Mouse (Mus musculus) embryonic facial prominence, embryonic 13.5 days (tissue): ENCODE results near the gene Tmem60. TPM values are rescaled to one million over a fixed set of nuclear protein-coding genes. Genes with fewer than 3 reads are reported as not detected.
A peak's percentile ranks its signal among the peaks of the same experiment; 100 is the strongest.

Source experiments
- ATAC-seq: fragments of 200-750 bp; cut with Nextera tagmentation; 2 replicates; pipeline ENCODE4 v1.8.0; 2017; ENCODE audit warnings: low read depth; ENCODE audit not compliant: insufficient number of reproducible peaks, insufficient read depth, low FRiP score, low TSS enrichment
- H3K27ac ChIP-seq: fragments of 300-500 bp; sonication (generic); 2 replicates; pipeline ENCODE4 v1.5.1; 2015; ENCODE audit warnings: moderate library complexity, mild to moderate bottlenecking, inconsistent platforms
- H3K27me3 ChIP-seq: fragments of 300-500 bp; sonication (generic); 2 replicates; pipeline ENCODE4 v1.6.1; 2015; ENCODE audit warnings: mild to moderate bottlenecking, inconsistent platforms
- H3K36me3 ChIP-seq: fragments of 300-500 bp; sonication (generic); 2 replicates; pipeline ENCODE4 v1.6.1; 2015; ENCODE audit warnings: mild to moderate bottlenecking, inconsistent platforms
- H3K4me1 ChIP-seq: fragments of 300-500 bp; sonication (generic); 2 replicates; pipeline ENCODE4 v1.6.1; 2015; ENCODE audit warnings: inconsistent platforms
- H3K4me2 ChIP-seq: fragments of 300-500 bp; sonication (generic); 2 replicates; pipeline ENCODE4 v1.6.1; 2015; ENCODE audit warnings: moderate library complexity, mild to moderate bottlenecking, inconsistent platforms
- H3K4me3 ChIP-seq: fragments of 300-500 bp; sonication (generic); 2 replicates; pipeline ENCODE4 v1.5.1; 2015; ENCODE audit warnings: mild to moderate bottlenecking, inconsistent platforms
- H3K9ac ChIP-seq: fragments of 300-500 bp; sonication (generic); 2 replicates; pipeline ENCODE4 v1.6.1; 2015; ENCODE audit warnings: mild to moderate bottlenecking, inconsistent platforms
- H3K9me3 ChIP-seq: fragments of 300-500 bp; sonication (generic); 2 replicates; pipeline ENCODE4 v1.6.1; 2016; ENCODE audit warnings: inconsistent platforms
- WGBS: fragments of 180-500 bp; shearing (Covaris S2); methylation state at CpG from one replicate; pipeline ENCODE4 v1.1.7; 2015; ENCODE audit warnings: mixed read lengths; 5-methylcytosine and 5-hydroxymethylcytosine counted together
- polyA plus RNA-seq: library from polyadenylated mRNA; unstranded; fragments of >200 nt; fragmentation: Nextera tagmentation; extraction: Ambion mirVana; gene quantifications from 2 replicates; pipeline ENCODE4 v1.2.1, GENCODE M21; 2015

Tmem60 gene
- polyA plus RNA-seq, 1 experiment from 2014 or later, result 53.6 TPM

DNA sequence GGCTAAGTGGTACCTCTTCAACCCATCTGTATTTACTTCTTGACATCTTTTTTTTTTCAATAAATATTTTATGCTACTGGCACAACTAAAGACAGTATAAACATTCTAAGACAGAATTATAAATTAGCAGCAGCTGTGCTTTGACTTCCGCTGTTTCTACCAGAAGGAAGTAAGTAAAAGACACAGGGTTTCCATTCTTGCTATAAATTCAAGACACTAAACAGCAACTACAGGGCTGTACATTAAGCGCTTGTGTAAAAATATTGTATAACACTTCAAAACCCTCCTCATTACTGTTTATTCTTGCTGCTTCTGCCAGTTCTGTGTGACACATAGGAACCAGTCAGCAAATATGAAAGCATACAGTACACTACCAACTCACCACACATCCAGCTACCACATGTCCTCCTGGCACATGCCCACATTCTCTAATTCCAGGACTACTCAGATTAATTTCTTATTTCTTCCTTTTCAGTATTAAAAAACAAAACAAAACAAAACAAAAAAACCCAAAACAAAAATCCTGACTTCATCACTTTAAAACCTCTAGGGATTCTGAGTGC, 16.7 kb upstream of the Tmem60 start:
- ATAC-seq, result no peak
- H3K27ac ChIP-seq, result no peak overlapping the region
- WGBS, result 49% methylated on average over 2 of the region's 2 CpGs
- no peak overlapping the region for H3K4me3 ChIP-seq
- no peak overlapping the region for H3K9ac ChIP-seq
- peaks cover 28% of the 10 kb centered on the region for H3K4me1 ChIP-seq
- H3K36me3 ChIP-seq, result no peaks in the 10 kb centered on the region
- no peak overlapping the region for H3K4me2 ChIP-seq
- no peaks in the 10 kb centered on the region for H3K27me3 ChIP-seq
- H3K9me3 ChIP-seq, result no peaks in the 10 kb centered on the region

DNA sequence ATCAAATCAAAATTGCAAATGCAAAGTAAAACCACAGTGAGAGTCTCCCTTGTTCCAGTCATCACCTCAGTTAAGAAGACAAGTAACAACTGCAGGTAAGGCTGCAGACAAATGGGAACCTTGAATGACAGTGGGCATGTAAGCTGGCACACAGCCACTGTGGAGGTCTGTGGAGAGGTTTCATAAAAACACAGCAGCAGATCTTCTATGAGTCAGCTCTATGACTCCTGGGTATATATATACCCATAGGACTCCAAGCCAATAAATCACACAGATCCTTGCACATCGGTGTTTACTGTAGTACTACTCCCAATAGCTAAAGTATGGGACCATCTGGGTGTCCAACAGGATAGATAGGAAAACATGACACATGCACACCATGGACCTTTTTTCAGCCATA, 8.8 kb upstream of the Tmem60 start:
- H3K4me3 ChIP-seq, result no peak overlapping the region
- H3K27ac ChIP-seq, result no peak overlapping the region
- H3K36me3 ChIP-seq, result no peaks in the 10 kb centered on the region
- no peak overlapping the region for H3K4me2 ChIP-seq
- H3K27me3 ChIP-seq, result no peaks in the 10 kb centered on the region
- WGBS, result 85% methylated on average over 1 of the region's 1 CpGs
- no peaks in the 10 kb centered on the region for H3K9me3 ChIP-seq
- no peaks in the 10 kb centered on the region for H3K4me1 ChIP-seq
- no peak overlapping the region for H3K9ac ChIP-seq
- ATAC-seq, result no peak

DNA sequence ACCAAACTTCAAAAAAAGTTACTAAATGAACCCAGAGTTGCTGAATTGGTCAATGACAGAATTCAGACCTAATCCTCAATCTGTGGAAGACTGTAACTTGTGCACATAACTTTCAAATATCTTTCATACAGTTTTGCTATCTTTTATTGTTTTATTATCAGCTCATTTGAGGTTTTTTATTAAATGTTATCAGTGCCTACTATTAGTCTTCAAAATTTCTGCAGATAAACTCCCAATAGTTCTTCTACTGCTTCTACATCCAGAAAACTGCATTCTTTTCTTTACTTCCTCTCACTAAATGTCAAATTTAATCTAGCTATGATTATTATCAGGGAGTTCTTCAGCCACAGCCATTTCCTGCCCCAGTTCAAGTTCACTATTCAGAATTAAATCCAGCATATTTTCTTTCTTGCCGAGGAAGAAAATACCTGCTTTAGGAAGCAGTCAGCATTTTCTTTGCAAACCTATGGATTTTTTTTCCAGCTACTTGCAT, 5.0 kb upstream of the Tmem60 start:
- no peak overlapping the region for H3K9ac ChIP-seq
- no peak overlapping the region for H3K4me3 ChIP-seq
- WGBS, result 21% methylated on average over 1 of the region's 1 CpGs
- H3K27ac ChIP-seq, result no peak overlapping the region
- no peaks in the 10 kb centered on the region for H3K36me3 ChIP-seq
- peaks cover 4% of the 10 kb centered on the region; the same call in 1 of the 2 replicates for H3K4me1 ChIP-seq
- no peaks in the 10 kb centered on the region for H3K9me3 ChIP-seq
- no peak overlapping the region for H3K4me2 ChIP-seq
- no peak for ATAC-seq
- no peaks in the 10 kb centered on the region for H3K27me3 ChIP-seq

DNA sequence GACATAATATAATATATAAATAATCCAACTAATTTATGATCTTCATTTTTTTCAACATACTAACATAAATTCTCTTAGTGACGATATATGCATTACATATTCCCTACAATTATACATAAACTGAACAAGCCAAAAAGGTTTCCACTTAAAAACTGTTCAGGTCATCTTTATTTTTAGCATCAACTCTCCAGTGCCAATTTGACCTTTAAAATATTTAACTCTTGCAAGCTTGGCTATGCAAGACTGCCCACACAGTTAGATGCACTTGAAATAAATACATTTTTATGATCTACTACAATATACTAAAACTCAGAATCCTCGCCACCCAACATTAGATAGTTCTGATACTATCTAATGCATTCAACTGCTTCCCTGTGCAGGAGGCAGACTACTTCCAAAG, 1.6 kb upstream of the Tmem60 start:
- H3K9me3 ChIP-seq, result no peaks in the 10 kb centered on the region
- H3K9ac ChIP-seq, result peak overlapping the region; percentile 54; the same call in 1 of the 2 replicates
- H3K4me3 ChIP-seq, result peak overlapping the region; percentile 90
- H3K4me2 ChIP-seq, result peak overlapping the region; percentile 63
- H3K36me3 ChIP-seq, result peaks cover 4% of the 10 kb centered on the region
- no peaks in the 10 kb centered on the region for H3K27me3 ChIP-seq
- H3K27ac ChIP-seq, result no peak overlapping the region
- H3K4me1 ChIP-seq, result peaks cover 16% of the 10 kb centered on the region
- 65% methylated on average over 2 of the region's 2 CpGs for WGBS
- no peak for ATAC-seq

DNA sequence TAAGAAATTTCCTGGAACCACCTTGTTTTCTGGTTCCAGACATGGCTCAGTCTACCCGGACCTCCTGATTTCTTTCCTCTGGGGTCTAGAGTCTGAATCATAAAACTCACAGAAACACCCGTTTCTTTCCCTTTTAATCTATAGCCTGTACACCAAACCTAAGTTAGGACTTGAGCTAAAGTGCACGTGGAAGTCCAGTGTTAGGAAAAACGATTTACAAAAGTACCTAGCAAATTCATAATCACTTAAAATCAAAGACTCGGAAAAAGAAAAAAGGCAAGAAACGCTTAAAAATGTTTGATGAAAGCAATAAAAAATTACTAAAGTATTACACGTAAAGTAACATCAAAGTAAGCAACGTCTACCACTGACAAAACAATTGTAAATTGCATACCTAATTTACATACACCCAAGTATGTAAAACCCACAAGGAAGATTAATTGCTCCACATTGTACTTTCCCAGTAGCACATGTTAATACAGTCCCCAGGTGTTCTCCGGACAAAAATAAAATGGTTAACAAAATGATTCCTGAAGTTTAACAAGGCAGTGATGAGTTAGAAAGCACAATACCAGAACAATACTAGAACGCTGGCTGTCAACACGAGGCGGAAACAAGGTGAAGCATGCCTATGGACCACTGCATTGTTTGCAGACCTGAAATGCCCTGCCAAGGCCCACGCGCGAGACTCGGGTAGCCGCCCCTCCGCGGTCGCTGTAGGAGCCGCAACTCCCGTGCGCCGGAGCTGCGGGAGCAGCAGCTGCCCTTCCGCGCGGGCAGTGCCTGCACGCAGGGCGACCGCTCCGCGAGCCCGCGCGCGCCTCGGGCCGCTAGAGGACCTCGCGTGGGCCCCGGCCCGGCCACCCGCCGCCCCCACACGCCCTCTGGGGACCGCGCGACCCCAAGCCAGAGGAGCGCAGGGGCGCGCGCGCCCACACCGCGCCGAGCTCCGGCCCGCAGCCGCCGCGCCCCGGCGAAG, 905 bp upstream of the Tmem60 start:
- whole genome bisulfite sequencing, result 3% methylated on average over 27 of the region's 64 CpGs
- H3K27ac ChIP-seq, result peak overlapping the region; percentile 93
- peaks cover 16% of the 10 kb centered on the region for H3K4me1 ChIP-seq
- ATAC-seq, result peak; percentile 32
- H3K9me3 ChIP-seq, result no peaks in the 10 kb centered on the region
- peaks cover 10% of the 10 kb centered on the region for H3K36me3 ChIP-seq
- peak overlapping the region; percentile 90 for H3K9ac ChIP-seq
- no peaks in the 10 kb centered on the region for H3K27me3 ChIP-seq
- peak overlapping the region; percentile 90 for H3K4me3 ChIP-seq
- peak overlapping the region; percentile 63 for H3K4me2 ChIP-seq

DNA sequence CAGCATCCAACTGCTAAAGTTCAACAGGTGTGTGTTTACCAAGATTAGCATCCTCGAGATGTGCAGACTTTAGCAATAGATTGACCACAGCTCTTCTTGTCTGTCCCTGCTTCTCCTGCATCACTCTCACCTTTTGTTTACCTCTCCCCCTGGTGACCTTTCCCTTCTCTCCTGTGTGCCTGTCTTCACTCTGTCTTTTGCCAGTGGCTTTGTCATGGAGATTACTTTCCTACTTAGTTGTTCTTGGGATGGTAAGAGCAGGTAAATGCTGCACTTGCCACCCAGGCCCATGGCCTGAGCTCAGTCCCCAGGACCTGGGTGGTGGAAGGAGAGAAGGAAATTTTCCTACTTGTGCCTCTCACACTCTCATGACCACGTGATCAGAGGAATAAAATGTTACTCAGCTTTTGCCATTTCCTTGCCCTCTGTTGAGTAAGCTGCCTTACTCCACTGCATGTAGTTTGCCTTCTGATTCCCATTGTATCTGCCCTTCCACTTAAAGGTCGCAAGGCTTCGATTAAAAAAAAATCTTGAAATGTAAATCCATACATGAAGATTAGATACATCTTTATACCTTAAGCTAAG, 2.1 kb downstream of the Tmem60 start:
- H3K4me3 ChIP-seq, result 0 out of 2 replicates have a peak overlapping the region, but pooled peaks have one; percentile 90
- H3K4me1 ChIP-seq, result peaks cover 16% of the 10 kb centered on the region
- H3K9me3 ChIP-seq, result no peaks in the 10 kb centered on the region
- peak overlapping the region; percentile 77 for H3K4me2 ChIP-seq
- no peak overlapping the region for H3K27ac ChIP-seq
- 79% methylated on average over 4 of the region's 4 CpGs for WGBS
- H3K36me3 ChIP-seq, result peaks cover 13% of the 10 kb centered on the region
- H3K27me3 ChIP-seq, result no peaks in the 10 kb centered on the region
- H3K9ac ChIP-seq, result peak overlapping the region; percentile 4; the same call in 1 of the 2 replicates
- ATAC-seq, result no peak

DNA sequence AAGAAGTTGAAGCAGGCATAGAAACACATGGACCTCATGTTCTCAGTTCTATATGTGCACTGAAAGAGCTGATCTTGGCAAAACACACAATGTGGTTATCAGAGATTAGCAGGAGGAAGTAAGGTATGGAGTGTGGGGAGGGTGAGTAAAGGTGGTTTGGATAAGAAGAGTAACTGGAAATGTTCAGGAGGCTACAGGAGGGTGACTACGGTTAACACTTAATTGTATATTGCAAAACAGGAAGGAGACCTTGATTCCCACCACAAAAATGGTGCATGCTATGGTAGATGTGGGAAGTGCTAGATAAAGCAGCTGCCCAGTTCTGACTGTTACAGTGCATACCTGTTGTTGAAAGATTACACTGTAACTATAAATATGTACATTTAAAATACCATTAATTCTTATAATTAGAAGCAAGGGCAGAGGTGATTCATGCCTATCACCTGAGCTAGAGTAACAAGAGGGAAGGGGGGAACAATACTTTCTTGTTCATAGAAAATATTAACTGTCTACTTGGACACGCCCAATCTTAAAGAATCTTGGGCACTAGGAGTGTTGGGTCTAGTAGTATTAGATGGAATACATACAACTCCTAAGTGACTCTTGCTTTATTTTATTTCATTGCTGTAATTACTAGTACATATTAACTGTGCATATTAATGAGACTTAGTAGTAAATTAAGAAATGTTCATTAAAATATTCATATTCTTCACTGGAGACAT, 15.6 kb downstream of the Tmem60 start:
- no peak overlapping the region for H3K4me3 ChIP-seq
- WGBS, result 92% methylated on average over 2 of the region's 2 CpGs
- no peak overlapping the region for H3K9ac ChIP-seq
- H3K4me2 ChIP-seq, result no peak overlapping the region
- peaks cover 38% of the 10 kb centered on the region for H3K36me3 ChIP-seq
- no peak for ATAC-seq
- H3K4me1 ChIP-seq, result no peaks in the 10 kb centered on the region
- no peaks in the 10 kb centered on the region for H3K27me3 ChIP-seq
- H3K9me3 ChIP-seq, result no peaks in the 10 kb centered on the region
- H3K27ac ChIP-seq, result no peak overlapping the region

DNA sequence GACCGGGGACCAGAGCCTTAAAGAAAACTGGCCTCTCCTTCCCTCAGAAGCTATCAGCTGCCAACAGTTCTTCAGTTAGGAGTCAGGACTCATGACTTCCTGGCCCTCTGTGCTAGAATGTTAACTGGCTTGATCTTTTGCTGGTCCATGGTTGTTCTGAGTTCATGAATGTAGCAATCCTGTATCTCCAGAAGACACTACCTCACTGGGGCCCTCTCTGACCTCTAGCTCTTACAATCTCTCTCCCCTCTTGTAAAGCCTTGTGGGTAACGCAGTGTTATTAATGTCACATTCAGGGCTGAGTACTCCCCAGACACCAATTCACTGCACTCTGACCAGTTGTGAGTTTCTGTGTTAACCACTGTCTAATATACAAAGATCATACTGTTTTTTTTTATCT, 22.7 kb downstream of the Tmem60 start:
- Histone ChIP-seq H3K27ac (no peak overlapping the region), H3K9me3 (no peaks in the 10 kb centered on the region), H3K4me3 (no peak overlapping the region), H3K4me1 (no peaks in the 10 kb centered on the region), H3K27me3 (no peaks in the 10 kb centered on the region), H3K4me2 (no peak overlapping the region), H3K36me3 (peaks cover 43% of the 10 kb centered on the region), H3K9ac (no peak overlapping the region)
- WGBS, result 86% methylated on average over 2 of the region's 2 CpGs
- ATAC-seq, result no peak

DNA sequence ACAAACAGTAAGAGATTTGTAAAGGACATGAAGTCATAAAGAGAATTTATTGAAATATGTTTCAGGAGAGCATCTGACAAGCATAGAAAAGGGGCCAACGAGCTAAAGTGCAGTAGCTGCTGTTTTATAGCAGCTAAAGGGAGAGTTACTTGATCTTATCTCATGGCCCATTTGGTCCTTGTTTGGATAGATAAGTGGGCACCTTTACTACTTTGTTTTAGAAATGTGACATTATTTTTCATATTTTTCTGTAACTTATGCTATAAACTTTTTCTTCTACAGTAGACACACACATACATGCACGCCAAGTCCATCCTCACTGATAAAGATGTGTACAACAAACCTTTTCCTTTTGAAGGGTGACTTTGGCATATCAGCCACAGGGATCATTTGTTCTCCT, 23.4 kb downstream of the Tmem60 start:
- Histone ChIP-seq H3K4me2 (no peak overlapping the region), H3K27me3 (no peaks in the 10 kb centered on the region), H3K4me3 (no peak overlapping the region), H3K4me1 (no peaks in the 10 kb centered on the region), H3K9me3 (no peaks in the 10 kb centered on the region), H3K9ac (no peak overlapping the region), H3K36me3 (peaks cover 39% of the 10 kb centered on the region), H3K27ac (no peak overlapping the region)
- ATAC-seq, result no peak
- WGBS, result 85% methylated on average over 2 of the region's 2 CpGs

DNA sequence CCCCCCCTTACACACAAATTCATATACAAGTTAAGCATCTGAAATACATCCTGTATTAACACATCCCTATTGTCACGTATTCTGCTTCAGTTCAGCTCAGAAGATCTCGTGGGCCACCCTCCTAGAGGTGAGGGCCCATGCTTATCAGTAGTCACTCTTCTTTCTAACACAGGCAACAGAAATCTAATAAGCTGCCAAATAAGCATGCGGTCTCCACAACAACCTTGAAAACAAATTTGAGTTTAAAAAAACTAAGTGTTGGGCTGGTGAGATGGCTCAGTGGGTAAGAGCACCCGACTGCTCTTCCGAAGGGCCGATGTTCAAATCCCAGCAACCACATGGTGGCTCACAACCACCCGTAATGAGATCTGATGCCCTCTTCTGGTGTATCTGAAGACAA, 24.2 kb downstream of the Tmem60 start:
- Histone ChIP-seq H3K27me3 (no peaks in the 10 kb centered on the region), H3K4me3 (no peak overlapping the region), H3K27ac (no peak overlapping the region), H3K9ac (no peak overlapping the region), H3K4me2 (no peak overlapping the region), H3K4me1 (no peaks in the 10 kb centered on the region), H3K36me3 (peaks cover 33% of the 10 kb centered on the region), H3K9me3 (no peaks in the 10 kb centered on the region)
- ATAC-seq, result no peak
- 92% methylated on average over 7 of the region's 7 CpGs for WGBS

DNA sequence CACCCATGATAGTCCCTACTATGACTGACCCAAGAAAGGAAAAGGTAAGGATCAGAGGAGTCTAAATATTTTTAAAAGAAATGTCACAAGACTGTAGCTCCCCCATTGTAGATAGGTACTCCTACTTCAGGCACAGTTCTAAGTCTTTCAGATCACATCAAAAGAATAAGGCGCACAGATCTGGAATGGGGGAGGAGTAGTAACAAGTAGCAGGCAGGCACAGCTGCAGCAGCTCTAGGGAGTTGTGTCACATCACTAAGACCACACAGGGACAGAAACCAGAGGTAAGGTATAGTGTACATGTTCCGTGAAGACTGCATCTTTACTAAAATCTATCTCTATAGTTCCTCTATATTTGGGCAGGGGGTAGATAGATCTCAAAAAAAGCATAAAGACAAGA, 29.8 kb downstream of the Tmem60 start:
- Histone ChIP-seq H3K9me3 (no peaks in the 10 kb centered on the region), H3K36me3 (peaks cover 13% of the 10 kb centered on the region; the same call in 1 of the 2 replicates), H3K4me2 (no peak overlapping the region), H3K4me1 (no peaks in the 10 kb centered on the region), H3K27ac (no peak overlapping the region), H3K4me3 (no peak overlapping the region), H3K27me3 (no peaks in the 10 kb centered on the region), H3K9ac (no peak overlapping the region)
- ATAC-seq, result no peak
- 80% methylated on average over 2 of the region's 2 CpGs for WGBS
